Mouse (Mus musculus) heart, adult 2 months (tissue): Measurements from ENCODE around the gene Alyref2.

ENCODE experiments used
- CTCF ChIP-seq: fragments of 200-600 bp; IDR thresholded peaks from 2 replicates; pipeline ENCODE4 v1.8.1; 2022; ENCODE audit warnings: antibody characterized with exemption, mild to moderate bottlenecking, moderate library complexity
- EP300 ChIP-seq: fragments of 200-500 bp; IDR thresholded peaks from 2 replicates; pipeline ENCODE4 v1.6.1; 2011; ENCODE audit warnings: low read depth, low read length, control low read depth; ENCODE audit not compliant: insufficient read depth
- POLR2A ChIP-seq: fragments of 200-500 bp; IDR thresholded peaks from 2 replicates; pipeline ENCODE4 v1.6.1; 2011; ENCODE audit warnings: mild to moderate bottlenecking, low read depth, low read length, control low read depth; ENCODE audit not compliant: insufficient read depth

DNA sequence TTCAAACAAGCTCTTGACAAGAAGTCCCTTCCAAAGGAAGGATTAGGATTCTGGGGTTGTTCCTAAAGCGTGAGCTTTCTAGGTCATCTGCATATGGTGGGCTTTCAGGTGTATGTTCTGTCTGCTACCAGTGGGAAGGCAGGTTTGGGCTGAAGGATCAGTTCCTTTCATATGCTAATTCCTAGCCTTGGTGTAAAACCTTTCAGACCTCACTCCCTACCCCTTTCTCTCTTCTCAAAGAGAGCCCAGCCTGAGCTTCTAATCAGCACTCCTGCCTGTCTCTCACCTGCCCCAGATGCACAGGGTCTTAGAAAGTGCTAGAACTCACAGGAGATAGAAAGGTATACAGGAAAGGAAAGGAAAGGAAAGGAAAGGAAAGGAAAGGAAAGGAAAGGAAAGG lies 31.8 kb upstream of the Alyref2 start:
- TF ChIP-seq POLR2A = no peak
- no peak for TF ChIP-seq CTCF
- no peak for TF ChIP-seq EP300
